Comparison of ENCODE assay signal across 17 mouse cellular contexts in genomic region chr3:50116266-50116665, GRCm38 (mm10).
DNase-seq lines count a peak whose midpoint lies in the region; ATAC-seq lines count a peak whose summit lies in the region.
"Had no signal": no experiment of that assay in that cellular context is flagged by ENCODE, and none has a peak within 500 bp of the region (broad histone marks: within the 10 kb centered on the region; RNA-seq: fewer than 3 reads in every experiment).

No protein-coding gene starts in this region.

- WGBS in hindbrain, embryonic 14.5 days = 67% methylated on average over 1 of the region's 1 CpGs
- WGBS in hindbrain, embryonic 12.5 days = 76% methylated on average over 1 of the region's 1 CpGs
- WGBS in neural tube, embryonic 15.5 days = 44% methylated on average over 1 of the region's 1 CpGs

- peak; percentile 53 for DNase-seq in hindbrain, embryonic 14.5 days (ENCODE audit: low spot score)
- peak; percentile 1 to 36 for DNase-seq in layer of hippocampus, adult 18-20 months (ENCODE audit: low spot score in 2 of 2)
- DNase-seq in layer of hippocampus, adult 8-10 months (ENCODE audit: low spot score in 2 of 2) = no peak
- peak; percentile 6 for DNase-seq in retina, postnatal 1 day
- DNase-seq in retina, embryonic 14.5 days (ENCODE audit: low spot score) = no peak
- DNase-seq: cerebellum, postnatal 36 days; gastrocnemius, postnatal 10 days; heart, adult 2 months; heart, postnatal 36 days; kidney, adult 18-20 months; left cerebral cortex, postnatal 4 days; liver; lung, postnatal 36 days had no signal

- H3K9me3 ChIP-seq in hindbrain, embryonic 14.5 days (ENCODE audit: control insufficient read depth, low read length) = no peaks in the 10 kb centered on the region; the same call in 1 of the 2 replicates
- no peaks in the 10 kb centered on the region for H3K9me3 ChIP-seq in hindbrain, embryonic 12.5 days (replicated peaks)
- no peaks in the 10 kb centered on the region for H3K9me3 ChIP-seq in neural tube, embryonic 15.5 days (replicated peaks)
- H3K9me3 ChIP-seq: embryonic facial prominence, embryonic 15.5 days; midbrain, embryonic 15.5 days had no signal

- H3K9ac ChIP-seq in hindbrain, embryonic 14.5 days = no peak overlapping the region
- H3K9ac ChIP-seq in hindbrain, embryonic 12.5 days = no peak overlapping the region
- H3K9ac ChIP-seq in neural tube, embryonic 15.5 days (replicated peaks) = no peak overlapping the region
- H3K9ac ChIP-seq: embryonic facial prominence, embryonic 15.5 days; midbrain, embryonic 15.5 days had no signal

- no peaks in the 10 kb centered on the region for H3K36me3 ChIP-seq in hindbrain, embryonic 14.5 days (replicated peaks; ENCODE audit: control insufficient read depth, insufficient read depth)
- H3K36me3 ChIP-seq in hindbrain, embryonic 12.5 days = no peaks in the 10 kb centered on the region
- H3K36me3 ChIP-seq in neural tube, embryonic 15.5 days = no peaks in the 10 kb centered on the region
- H3K36me3 ChIP-seq: embryonic facial prominence, embryonic 15.5 days; midbrain, embryonic 15.5 days had no signal

- H3K27ac ChIP-seq in hindbrain, embryonic 14.5 days = no peak overlapping the region
- no peak overlapping the region for H3K27ac ChIP-seq in hindbrain, embryonic 12.5 days
- no peak overlapping the region for H3K27ac ChIP-seq in neural tube, embryonic 15.5 days (replicated peaks)
- H3K27ac ChIP-seq: embryonic facial prominence, embryonic 15.5 days; heart, adult 2 months; midbrain, embryonic 15.5 days had no signal

- H3K27me3 ChIP-seq in hindbrain, embryonic 14.5 days (ENCODE audit: control insufficient read depth, insufficient read depth, low read length) = no peaks in the 10 kb centered on the region
- H3K27me3 ChIP-seq in hindbrain, embryonic 12.5 days = no peaks in the 10 kb centered on the region
- H3K27me3 ChIP-seq in neural tube, embryonic 15.5 days (replicated peaks) = no peaks in the 10 kb centered on the region
- H3K27me3 ChIP-seq: embryonic facial prominence, embryonic 15.5 days; midbrain, embryonic 15.5 days had no signal

- H3K4me3 ChIP-seq in hindbrain, embryonic 14.5 days (replicated peaks; ENCODE audit: low read length) = no peak overlapping the region
- H3K4me3 ChIP-seq in hindbrain, embryonic 12.5 days = no peak overlapping the region
- H3K4me3 ChIP-seq in neural tube, embryonic 15.5 days (replicated peaks) = no peak overlapping the region
- H3K4me3 ChIP-seq: embryonic facial prominence, embryonic 15.5 days; heart, adult 2 months; midbrain, embryonic 15.5 days had no signal

- H3K4me2 ChIP-seq in hindbrain, embryonic 14.5 days (replicated peaks) = no peak overlapping the region
- no peak overlapping the region for H3K4me2 ChIP-seq in hindbrain, embryonic 12.5 days (replicated peaks)
- no peak overlapping the region for H3K4me2 ChIP-seq in neural tube, embryonic 15.5 days
- H3K4me2 ChIP-seq: embryonic facial prominence, embryonic 15.5 days; midbrain, embryonic 15.5 days had no signal

- H3K4me1 ChIP-seq in hindbrain, embryonic 14.5 days (replicated peaks; ENCODE audit: control insufficient read depth, insufficient read depth, low read length) = no peaks in the 10 kb centered on the region
- no peaks in the 10 kb centered on the region for H3K4me1 ChIP-seq in hindbrain, embryonic 12.5 days
- no peaks in the 10 kb centered on the region for H3K4me1 ChIP-seq in neural tube, embryonic 15.5 days
- H3K4me1 ChIP-seq: embryonic facial prominence, embryonic 15.5 days; midbrain, embryonic 15.5 days had no signal

- no peak for ATAC-seq in hindbrain, embryonic 14.5 days (ENCODE audit: low FRiP score)
- ATAC-seq in hindbrain, embryonic 12.5 days (ENCODE audit: low FRiP score) = no peak
- ATAC-seq in neural tube, embryonic 15.5 days (ENCODE audit: low FRiP score) = no peak
- ATAC-seq: midbrain, embryonic 15.5 days had no signal

Comparison
In these comparisons a context has a peak if more than half of its experiments do, and no peak if none do; other contexts are left out.
1. DNase-seq: peak in hindbrain, embryonic 14.5 days (single experiment), layer of hippocampus, adult 18-20 months (2 of 2) and retina, postnatal 1 day (single experiment); none in layer of hippocampus, adult 8-10 months (0 of 2) and retina, embryonic 14.5 days (single experiment).